Mouse (Mus musculus) brain, embryonic 14.5 days (tissue): Measurements from ENCODE around the gene Gm5617.

ENCODE experiments used
- CTCF ChIP-seq: fragments of 200-500 bp; IDR thresholded peaks from 2 replicates; pipeline ENCODE4 v1.5.1; 2012; ENCODE audit warnings: inconsistent platforms, mild to moderate bottlenecking, moderate library complexity, borderline replicate concordance; ENCODE audit not compliant: insufficient read depth, insufficient read length; ENCODE audit errors: extremely low read depth
- POLR2A ChIP-seq: fragments of 200-500 bp; IDR thresholded peaks from 2 replicates; pipeline ENCODE4 v1.6.1; 2012; ENCODE audit warnings: mild to moderate bottlenecking, inconsistent platforms, borderline replicate concordance; ENCODE audit not compliant: poor library complexity, insufficient read depth, insufficient read length, severe bottlenecking; ENCODE audit errors: extremely low read depth

DNA sequence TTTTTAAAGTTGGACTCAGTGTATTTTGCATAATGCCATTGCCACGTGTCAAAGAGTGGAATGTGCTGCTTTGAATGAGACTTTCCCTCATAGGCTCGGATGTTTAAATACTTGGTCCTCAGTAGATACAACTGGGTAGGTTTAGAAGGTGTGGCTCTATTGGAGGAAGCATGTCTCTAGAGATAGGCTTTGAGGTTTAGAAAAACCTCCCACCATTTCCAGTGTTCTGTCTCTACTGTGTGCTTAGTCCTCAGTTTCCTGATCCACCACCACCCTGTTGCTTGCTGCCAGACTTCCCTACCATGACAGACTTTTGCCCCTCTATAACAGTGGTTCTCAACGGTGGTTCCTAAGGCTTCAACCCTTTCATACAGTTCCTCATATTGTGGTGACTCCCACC is 37.0 kb downstream of the Gm5617 start:
- TF ChIP-seq CTCF (no peak), POLR2A (no peak)
